Mouse (Mus musculus) erythroid progenitor cell, adult 5-6 weeks (primary cell): ENCODE measurements around the gene Pptc7. TPM values are rescaled to one million over a fixed set of nuclear protein-coding genes. Genes with fewer than 3 reads are reported as not detected.

Experiments
- ATAC-seq: replicated peaks from 2 replicates; pipeline ENCODE4 v1.8.0; 2016; ENCODE audit warnings: moderate number of reproducible peaks, mild to moderate bottlenecking, moderate TSS enrichment, inconsistent platforms; ENCODE audit not compliant: poor library complexity, low FRiP score, severe bottlenecking
- total RNA-seq, 2 experiments: library from RNA; stranded (forward) in 1 of 2; stranded (reverse) in 1 of 2; fragments of 150-400 nt in 1 of 2; fragments of 186-747, 209-891 nt in 1 of 2; gene quantifications; 2 replicates each; pipeline versions ENCODE4 v1.2.3 to v1.2.4; 2015 to 2017; ENCODE audit warnings: low replicate concordance in 2 of 2

The Pptc7 gene
- total RNA-seq (2015; ENCODE audit: low replicate concordance) (0.72 and 2.5 TPM in 2 replicates), total RNA-seq (2017; ENCODE audit: low replicate concordance) (5.8 and 6.2 TPM in 2 replicates)

DNA sequence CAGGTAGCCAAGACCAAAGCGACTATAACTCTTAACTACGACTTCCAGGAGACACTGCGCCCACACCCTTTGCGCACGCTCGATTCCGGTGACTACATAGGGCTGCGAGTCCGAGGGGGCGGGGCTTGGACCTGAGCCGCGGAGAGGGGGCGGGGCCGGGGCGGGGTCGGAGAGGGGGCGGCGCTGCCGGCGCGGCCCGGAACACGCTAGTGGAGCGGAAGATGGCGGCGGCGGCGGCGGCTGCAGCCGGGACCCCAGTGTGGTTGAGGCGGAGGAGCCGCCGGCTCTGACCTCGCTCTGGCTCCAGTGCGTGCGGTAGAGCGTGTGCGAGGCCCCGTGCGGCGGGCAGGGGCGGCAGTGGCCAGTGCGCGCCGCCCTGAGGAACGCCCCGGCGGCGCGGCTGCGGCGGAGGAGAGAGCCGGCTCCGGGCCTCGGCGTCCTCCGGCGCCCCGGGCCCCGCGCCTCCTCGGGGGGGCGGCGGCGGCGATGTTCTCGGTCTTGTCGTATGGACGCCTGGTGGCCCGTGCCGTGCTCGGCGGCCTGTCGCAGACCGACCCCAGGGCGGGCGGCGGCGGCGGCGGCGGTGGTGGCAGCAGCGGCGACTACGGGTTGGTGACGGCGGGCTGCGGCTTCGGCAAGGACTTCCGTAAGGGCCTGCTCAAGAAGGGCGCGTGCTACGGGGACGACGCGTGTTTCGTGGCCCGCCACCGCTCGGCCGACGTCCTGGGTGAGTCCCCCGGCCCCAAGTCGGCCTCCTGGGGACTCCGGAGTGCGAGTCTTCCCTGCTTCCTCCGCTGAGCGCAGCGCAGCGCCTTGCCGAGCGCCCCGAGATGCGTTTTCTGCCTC, at the start of gene Pptc7:
Gene Pptc7, plus strand, starts transcription at position 183 of the 846 bp plus-strand sequence.
- peak; percentile 90 for ATAC-seq

DNA sequence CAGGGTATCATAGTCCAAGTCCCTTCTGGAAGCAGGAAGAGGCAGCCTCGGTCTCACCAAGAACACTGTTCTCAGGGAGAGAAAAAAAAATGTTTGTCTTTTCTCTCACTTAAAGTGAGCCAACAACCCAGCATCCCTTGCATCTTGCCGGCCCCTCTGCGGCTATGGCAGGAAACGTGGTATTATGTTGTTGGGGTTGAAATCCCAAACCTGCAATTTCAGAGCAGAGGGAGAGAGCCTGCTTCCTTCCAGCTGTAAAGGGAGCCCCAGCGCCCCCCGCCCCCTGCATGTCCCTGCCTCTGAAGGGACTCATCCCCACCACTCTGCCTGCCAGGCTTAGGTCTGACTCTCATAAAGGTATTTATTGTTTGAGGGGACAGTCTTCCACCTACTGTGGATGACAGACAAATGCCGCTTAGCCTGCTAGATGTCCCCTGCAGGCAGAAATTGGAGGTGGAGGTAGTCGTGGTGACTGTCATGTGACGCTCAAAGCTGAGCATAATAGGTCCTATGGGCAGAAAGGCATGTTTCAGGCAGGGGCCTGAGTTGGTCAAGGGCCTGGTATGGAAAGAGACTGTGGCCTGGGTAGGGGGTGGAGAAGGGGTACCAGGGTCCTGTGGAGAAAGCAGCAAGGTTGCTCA, 48.8 kb upstream of the Pptc7 start:
- ATAC-seq: no peak

DNA sequence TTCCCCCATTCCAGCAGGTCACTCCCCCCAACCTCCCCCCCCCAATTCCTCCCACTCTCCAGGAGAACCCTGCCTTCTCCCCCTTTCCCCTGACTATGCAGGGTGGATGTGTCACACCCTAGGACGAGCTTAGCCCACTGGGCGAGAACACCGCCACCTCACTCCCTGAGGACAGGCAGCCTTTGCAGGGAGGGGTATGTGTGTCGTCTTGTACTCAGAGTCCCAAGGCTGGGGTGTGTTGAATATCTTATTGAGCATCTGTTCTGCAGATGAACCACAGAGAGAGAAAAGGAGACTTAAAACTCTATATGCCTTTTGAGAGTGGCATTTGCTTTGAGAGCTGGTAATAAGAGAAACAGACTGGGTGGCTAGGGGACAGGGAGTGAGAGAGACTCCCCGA, 47.0 kb upstream of the Pptc7 start:
- ATAC-seq: no peak

DNA sequence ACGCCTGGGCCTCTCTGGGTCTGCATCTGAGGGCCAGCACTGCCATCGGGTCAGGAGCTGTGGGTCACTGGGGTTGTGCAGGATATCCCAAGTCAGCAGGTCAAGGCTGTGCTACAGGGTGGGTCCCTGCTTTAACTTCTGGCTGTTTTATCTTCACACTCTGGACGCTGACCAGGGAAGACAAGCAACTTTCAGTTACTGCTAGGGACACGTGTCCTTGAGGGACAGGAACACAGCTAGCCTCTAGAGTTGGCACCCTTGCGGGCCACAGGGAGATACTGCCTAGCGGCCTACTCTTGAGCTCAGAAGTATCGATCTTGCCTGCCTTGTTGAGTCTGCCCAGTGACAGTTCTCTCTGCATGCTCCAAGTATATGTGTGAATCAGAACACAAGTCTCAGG, 44.5 kb upstream of the Pptc7 start:
- ATAC-seq: no peak

DNA sequence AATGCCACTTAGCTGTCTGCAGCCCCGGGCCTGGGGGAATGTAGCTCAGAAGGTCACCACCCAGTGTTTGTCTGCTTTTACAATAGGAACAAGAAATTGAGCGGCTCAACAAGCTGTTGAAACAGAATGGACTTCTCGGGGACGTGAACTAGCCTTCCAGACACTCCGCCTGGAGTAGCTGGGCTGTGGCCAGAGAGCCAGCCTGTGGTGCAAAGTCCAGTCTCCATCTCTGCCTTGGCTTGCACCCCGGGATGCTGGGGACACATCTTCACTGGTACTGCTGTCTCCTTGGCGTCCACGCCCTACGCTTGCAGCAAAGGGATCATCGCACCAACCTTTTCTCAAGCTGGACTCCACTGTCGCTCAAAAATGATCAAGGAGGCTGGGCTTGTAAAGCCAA, 43.6 kb upstream of the Pptc7 start:
- ATAC-seq: no peak

DNA sequence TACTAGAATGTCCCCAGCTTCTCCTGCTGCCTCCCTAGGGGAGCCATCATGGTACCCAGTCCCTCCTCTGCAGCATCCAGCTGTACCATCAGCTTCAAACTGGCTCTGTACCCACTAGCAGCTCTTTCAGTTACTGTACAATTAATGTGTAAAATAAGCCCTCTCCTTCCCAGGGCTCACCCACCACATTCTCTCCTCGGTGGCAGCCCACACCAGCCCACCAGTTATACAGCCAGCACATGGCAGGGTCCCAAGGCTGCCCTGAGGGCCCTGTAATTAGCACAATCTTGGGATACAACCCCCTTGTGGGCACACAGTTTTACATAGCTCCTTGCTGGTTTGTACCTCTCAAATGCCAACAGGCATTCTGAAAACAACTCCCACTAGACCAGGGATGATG, 43.2 kb upstream of the Pptc7 start:
- ATAC-seq: no peak

DNA sequence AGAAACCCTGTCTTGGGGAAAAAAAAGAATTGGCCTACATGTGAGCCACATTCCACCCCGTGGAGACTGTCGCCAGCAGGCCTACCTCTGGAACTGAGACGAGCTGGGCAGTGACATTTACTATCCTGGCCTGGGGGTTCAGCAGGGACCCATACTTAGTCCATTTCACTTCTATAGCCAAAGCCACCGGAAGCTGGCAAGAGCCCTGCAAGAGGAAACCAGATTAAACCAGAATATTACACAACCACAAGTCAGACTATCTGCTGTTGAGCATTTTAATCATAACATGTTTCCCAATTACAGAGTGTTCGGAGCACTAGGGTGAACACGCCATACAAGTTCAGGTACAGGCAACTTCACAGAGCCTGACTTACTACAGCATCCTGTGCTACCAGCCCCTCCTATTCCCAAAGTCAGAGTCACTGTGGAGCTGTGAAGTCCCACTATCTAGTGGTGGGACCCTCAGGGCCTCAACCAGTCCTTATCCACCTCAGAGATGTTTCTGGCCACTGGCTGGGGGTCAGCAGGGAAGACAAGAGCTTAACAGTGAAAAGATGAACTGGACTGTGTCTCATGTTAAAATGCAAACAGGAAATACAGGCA, 41.5 kb upstream of the Pptc7 start:
- ATAC-seq: no peak

DNA sequence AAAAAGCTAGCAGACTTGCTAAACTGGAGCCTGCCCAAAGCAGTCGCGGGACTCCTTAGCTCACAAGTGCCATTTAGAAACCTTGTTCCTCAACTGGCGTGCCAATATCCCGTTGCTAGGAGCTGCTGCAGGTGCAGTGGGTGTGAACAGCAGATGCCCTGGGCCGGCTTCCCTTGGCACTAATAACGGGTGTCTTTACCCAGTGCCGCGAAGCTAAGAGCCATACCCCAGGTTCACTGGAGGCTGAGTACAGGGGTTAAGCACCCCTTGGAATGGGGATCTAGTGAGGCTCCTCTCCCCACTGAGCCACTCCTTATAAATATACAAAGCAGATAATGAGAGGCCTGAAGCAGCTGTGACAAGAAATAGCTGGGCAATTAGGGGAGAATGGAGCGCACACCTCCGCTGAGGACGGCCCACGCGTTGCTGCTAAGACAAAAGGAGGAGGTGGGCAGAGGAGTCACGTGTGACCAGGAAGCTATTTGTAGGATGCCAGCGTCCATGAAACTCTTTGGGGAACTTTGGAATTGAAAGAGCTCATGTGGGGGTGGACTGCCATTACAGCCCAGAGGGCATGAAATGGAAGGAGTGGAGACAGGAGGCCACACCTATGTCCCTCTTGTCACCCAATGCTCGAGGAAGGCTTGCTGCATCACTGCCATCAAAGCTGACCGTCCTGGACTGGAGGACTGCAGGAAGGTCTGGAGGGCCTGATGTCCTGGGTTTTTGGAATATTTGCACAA, 40.2 kb upstream of the Pptc7 start:
- ATAC-seq: no peak

DNA sequence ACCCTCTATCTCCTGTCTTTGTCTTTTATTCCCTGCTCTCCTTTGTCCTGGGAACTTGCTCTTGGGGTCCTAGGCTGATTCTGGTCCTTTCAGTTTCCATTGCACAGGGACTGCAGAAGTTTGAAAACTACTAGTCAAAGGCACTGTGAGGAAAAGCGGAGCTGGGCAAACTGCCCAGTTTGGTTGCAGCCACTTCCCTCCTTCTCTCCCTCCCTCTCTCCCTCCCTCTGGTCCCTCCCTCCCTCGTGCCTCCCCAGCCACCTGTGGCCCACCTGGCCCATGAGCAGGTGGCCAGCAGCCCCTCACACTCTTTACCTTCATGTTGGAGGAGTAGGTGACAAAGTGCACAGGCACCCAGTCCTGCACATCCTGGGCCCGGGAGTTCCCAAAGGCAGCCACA, 39.0 kb upstream of the Pptc7 start:
- no peak for ATAC-seq

DNA sequence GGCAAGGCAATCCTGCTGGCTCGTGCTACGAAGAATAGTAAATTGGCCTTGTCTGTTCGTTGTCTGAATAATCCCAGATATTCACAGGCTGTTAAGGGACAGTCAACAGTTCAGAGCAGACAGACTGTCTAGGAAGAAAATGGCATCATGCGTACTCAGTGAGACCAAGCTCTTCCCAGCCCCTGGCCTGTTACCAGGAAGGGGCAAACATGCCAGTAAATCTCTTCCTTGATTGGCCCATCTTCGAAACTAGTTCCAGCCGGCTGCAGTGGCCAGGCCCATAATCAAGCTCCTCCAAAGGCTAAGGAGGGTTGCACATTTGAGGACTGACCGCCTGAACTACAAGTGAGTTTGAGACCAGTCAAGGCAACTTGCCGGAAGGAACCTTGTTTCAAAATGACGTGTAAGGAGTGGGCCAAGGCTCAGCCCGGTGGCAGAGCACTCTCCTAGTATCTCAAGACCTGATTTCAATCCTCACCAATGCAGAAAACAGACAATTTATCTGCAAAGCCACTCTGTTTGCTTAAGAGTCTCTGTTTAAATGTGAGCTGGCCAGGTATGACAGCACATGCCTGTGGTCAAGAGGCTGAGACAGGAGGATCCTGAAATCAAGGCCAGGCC, 37.5 kb upstream of the Pptc7 start:
- ATAC-seq: no peak

DNA sequence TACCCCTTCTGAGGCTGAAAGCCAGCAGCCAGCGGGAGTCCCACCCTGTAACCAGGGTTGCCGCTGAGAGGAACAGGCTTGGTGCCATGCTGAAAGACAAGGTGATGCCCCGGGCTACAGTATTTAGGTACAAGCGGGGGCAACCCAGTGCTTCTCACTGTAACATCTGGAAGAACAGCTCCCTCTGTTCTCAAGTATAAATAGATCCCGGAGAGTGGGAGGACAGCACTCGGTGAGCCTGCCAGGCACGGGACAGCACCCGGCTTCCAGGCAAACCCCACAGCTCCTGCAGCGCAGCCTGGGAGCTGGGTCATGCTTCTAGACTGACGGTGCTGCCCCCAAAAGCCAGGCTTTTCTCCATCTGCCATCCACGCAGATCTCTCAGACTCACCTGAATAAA, 36.6 kb upstream of the Pptc7 start:
- no peak for ATAC-seq

DNA sequence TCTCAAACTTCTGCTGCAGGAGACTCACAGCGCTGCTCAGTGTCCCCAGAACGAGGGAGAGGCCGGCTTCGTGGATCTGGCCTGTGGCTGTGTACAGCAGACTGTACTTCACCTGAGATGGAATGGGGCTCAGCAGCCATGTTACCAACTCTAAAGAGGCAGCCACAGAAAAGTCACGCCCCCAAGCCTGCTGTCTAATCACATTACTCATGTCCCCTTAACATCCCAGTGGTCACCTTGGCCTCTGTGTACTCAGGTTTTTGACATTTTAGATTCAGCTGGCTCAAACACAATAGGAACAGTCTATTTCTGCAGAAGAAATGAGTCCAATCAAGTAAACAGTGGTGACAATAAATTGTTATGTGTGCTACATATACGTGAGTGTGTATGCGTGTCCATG, 36.2 kb upstream of the Pptc7 start:
- ATAC-seq: no peak

DNA sequence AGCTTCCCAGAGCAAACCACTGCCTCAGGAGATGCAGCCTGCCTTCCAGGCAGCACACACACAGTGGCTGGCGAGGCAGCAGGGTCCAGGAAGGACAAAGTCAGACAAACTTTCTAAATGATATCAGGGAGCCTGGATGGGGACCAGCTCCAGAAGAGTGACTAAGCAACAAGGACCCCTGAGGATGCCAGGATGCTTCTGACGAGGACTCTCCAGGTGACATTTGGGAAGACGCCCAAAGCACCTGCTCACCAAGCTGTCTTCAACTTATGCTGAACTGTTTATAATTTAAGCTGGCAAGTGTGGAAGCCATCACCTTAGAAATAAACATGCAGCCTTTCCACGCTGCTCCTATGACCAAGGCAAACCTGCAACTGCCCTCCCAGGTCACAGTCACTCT, 34.9 kb upstream of the Pptc7 start:
- no peak for ATAC-seq

DNA sequence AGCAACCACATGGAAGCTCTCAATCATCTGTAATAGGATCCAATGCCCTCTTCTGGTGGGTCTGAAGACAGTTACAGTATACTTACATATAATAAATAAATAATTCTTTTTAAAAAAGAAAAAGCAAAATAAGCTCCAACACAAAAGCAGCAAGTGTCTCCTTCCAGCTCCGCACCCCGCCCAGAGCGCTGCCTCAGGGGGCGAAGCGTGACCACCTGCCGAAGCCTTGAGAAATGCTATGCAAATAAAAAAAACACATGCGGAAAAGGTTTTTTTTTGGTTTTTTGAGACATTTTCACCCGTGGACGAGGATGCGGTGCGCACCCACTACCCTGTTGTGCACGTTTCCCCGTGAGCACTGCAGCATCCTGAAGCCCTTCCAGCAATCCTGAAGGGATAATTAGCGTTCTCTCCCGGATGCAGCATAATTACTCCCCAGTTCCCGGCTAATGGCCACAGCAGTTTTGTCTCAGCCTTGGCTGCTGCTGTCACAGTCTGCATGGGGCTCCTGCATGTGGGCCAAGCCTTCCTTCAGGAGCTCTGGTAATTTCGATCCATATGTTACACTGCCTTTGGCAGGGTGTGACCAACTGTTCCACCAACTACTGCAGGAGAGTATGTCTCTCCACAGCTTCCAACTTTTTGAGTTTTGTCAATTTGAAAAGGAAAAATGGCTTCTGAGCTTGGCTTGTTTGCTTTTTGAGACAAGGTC, 32.1 kb upstream of the Pptc7 start:
- ATAC-seq: no peak

DNA sequence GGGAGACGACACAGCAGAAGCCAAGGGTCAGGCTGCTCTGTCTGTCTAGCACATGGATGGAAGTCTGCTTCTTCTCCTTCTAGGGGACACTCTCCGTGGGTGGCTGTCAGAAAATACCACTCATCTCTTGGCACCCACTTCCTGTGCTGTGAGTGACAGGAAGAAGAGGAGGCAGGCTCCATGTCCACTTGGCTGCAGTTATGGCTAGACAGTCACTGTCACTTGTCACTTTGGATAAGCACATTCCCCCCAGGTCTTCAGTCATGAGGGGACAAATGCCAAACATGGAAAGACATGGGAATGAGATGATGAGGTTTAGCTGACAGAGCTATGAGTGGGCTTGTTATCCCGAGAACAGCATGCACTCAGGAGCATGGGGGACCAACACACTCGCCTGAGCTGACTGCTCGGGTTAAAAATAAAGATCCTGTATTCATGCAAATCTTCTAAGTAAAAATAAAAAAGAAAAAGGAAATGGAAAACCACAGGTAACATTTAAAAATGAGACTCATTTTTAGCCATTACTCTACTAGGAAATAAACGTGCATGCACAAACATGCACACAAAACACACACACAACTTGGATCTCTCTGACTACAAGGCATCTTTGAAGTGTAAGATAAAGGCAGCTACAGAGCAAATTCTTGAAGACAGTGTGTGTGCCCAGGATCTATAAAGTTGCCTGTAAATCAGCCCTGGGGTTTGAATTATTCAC, 26.0 kb upstream of the Pptc7 start:
- no peak for ATAC-seq

DNA sequence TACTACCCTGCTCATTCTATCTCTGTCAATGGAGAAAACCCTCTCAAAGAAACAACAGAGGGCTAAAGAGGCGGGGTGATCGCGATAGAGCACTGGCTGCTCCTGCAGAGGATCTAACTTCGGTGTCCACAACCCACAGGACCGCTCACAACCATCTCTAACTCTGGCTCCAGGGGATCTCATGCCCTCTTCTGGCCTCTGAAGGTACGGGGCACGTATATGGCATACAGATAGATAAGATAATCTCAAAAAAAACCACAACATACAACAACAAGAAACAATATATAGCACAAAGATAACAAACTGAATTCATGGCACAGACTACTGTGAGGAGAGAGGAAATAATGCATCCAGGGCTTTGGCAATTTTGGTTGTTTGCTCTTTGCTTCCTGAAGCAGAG, 22.1 kb upstream of the Pptc7 start:
- no peak for ATAC-seq

DNA sequence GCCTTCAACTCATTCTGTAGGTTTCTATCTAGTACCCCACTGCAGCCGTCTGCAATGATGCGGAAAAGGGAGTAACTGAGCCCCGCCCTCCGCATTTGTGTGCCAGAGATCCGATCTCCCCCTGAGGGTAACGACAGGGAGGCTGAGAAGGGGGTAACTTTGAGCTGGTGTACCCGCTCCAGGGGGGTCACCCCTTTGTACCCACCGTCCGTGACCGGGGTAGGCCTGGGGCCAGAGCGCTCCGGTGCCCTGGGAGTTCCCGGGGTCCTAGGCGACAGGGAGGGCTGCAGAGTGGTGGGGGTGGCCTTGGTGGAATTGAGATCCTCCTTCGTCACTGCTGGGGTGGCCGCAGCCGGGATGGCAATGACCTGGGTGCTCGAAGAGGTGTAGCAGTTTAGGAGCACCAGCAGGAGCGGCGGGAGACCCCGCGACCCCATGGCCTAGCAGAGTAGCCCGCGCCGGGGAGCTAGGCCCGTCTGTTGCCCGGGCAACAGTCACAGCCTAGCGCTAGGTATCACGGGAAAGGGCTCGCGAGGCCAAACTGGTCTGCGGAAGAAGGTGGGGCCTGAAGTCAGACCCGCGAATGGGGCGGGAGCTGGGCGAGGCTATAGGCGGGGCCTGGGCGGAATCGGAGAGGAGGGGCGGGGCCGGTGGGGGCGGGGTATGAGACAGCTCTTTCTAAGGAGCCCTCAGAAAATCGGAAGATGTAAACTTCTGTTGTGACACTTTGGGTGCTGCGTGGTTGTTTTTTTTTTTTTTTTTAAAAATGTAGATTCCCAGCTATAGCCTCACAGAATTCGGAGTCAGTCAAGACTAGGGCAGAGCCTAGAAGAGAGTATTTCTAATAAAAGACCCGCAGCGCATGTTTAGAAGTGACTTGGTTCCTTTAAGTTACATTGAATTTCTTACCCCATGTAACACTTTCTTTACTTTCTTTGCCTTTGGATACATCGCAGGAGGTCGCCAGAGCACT, 19.9 kb upstream of the Pptc7 start, which contains the start of gene Tctn1:
Gene Tctn1, minus strand, starts transcription at position 528 of the 973 bp plus-strand sequence.
- ATAC-seq: peak; percentile 94
